Mouse (Mus musculus): ENCODE data around the gene Gm49403. TPM values are rescaled to one million over a fixed set of nuclear protein-coding genes. Genes with fewer than 3 reads are reported as not detected.

Gene Gm49403
- total and polyA plus RNA-seq, 2 experiments from 2014 or later, result not detected

- peak overlapping the region; percentile 98 for H3K4me3 ChIP-seq (ENCODE audit: low read length)
- H3K27me3 ChIP-seq (ENCODE audit: insufficient read depth, low read length), result no peaks in the 10 kb centered on the region
- WGBS, result 60% methylated on average over 9 of the region's 9 CpGs
- H3K4me1 ChIP-seq (ENCODE audit: insufficient read depth, low read length), result peaks cover 5% of the 10 kb centered on the region; the same call in 1 of the 2 replicates
- peak overlapping the region; percentile 79 for H3K27ac ChIP-seq
- no peak for DNase-seq (ENCODE audit: low spot score)
- no peaks in the 10 kb centered on the region for H3K9me3 ChIP-seq (ENCODE audit: low read length)
- H3K4me2 ChIP-seq (ENCODE audit: low read depth, low read length), result peak overlapping the region; percentile 91
- H3K9ac ChIP-seq (replicated peaks; ENCODE audit: low read length), result peak overlapping the region; percentile 95
- H3K36me3 ChIP-seq (ENCODE audit: insufficient read depth, low read length), result peaks cover 21% of the 10 kb centered on the region; the same call in 1 of the 2 replicates
- TF ChIP-seq CTCF (IDR thresholded peaks at IDR 0.05; ENCODE audit: low read depth), result no peak
- peak; percentile 28 for ATAC-seq
Observed at GRCm38 (mm10) chr19:8870838-8871237, 12.9 kb upstream of the Gm49403 start.

GRCm38 (mm10) chr19:8871267-8872186, 12.2 kb upstream of the Gm49403 start, which contains the start of gene Ubxn1:
Gene Ubxn1, plus strand, starts transcription at chr19:8871496.
- ATAC-seq, result peak; percentile 99
- H3K9ac ChIP-seq (replicated peaks; ENCODE audit: low read length), result peak within 1 kb of the TSS; percentile 95
- H3K4me3 ChIP-seq (ENCODE audit: low read length), result peak within 1 kb of the TSS; percentile 98
- H3K9me3 ChIP-seq (ENCODE audit: low read length), result no peaks in the 10 kb centered on the region
- no peak for TF ChIP-seq CTCF (IDR thresholded peaks at IDR 0.05; ENCODE audit: low read depth)
- peak; percentile 97 for DNase-seq (ENCODE audit: low spot score)
- H3K4me1 ChIP-seq (ENCODE audit: insufficient read depth, low read length), result peaks cover 5% of the 10 kb centered on the region; the same call in 1 of the 2 replicates
- peak within 1 kb of the TSS; percentile 86 for H3K27ac ChIP-seq
- 1% methylated on average over 58 of the region's 59 CpGs for WGBS
- peaks cover 21% of the 10 kb centered on the region; the same call in 1 of the 2 replicates for H3K36me3 ChIP-seq (ENCODE audit: insufficient read depth, low read length)
- H3K27me3 ChIP-seq (ENCODE audit: insufficient read depth, low read length), result no peaks in the 10 kb centered on the region
- H3K4me2 ChIP-seq (ENCODE audit: low read depth, low read length), result peak within 1 kb of the TSS; percentile 91

DNA sequence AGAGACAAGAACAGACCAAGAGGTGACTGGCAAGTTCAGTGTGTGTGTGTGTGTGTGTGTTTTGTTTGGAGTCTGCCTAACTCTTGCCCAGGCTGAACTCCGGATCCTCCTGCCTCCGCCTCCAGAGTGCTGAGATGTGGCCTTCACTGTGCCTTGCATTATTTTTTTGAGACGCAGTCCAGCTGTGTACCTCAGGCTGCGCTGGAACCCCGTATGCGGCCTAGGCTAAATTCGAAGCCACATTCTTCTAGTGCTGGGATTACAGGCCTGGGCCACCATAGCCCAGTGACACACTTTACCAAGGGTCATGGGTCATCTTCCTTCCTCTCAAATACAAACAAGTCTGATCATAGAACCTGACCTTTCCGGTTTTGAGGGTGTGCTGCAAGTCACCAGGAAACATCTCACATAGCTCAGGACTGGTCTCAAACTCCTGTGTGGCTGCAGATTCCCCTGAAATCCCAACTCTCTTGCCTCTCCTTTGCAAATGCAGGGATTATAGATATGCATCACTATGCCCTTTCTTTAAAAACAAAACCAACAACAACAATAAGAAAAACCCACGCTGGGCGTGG, 11.4 kb upstream of the Gm49403 start:
- H3K9ac ChIP-seq (replicated peaks; ENCODE audit: low read length), result peak overlapping the region; percentile 95; the same call in 1 of the 2 replicates
- peaks cover 5% of the 10 kb centered on the region; the same call in 1 of the 2 replicates for H3K4me1 ChIP-seq (ENCODE audit: insufficient read depth, low read length)
- H3K27ac ChIP-seq, result peak overlapping the region; percentile 86; the same call in 1 of the 2 replicates
- peak overlapping the region; percentile 98 for H3K4me3 ChIP-seq (ENCODE audit: low read length)
- 79% methylated on average over 10 of the region's 10 CpGs for WGBS
- H3K36me3 ChIP-seq (ENCODE audit: insufficient read depth, low read length), result peaks cover 21% of the 10 kb centered on the region; the same call in 1 of the 2 replicates
- H3K9me3 ChIP-seq (ENCODE audit: low read length), result no peaks in the 10 kb centered on the region
- no peak for DNase-seq (ENCODE audit: low spot score)
- ATAC-seq, result no peak
- H3K4me2 ChIP-seq (ENCODE audit: low read depth, low read length), result peak overlapping the region; percentile 91
- TF ChIP-seq CTCF (IDR thresholded peaks at IDR 0.05; ENCODE audit: low read depth), result no peak
- H3K27me3 ChIP-seq (ENCODE audit: insufficient read depth, low read length), result no peaks in the 10 kb centered on the region

DNA sequence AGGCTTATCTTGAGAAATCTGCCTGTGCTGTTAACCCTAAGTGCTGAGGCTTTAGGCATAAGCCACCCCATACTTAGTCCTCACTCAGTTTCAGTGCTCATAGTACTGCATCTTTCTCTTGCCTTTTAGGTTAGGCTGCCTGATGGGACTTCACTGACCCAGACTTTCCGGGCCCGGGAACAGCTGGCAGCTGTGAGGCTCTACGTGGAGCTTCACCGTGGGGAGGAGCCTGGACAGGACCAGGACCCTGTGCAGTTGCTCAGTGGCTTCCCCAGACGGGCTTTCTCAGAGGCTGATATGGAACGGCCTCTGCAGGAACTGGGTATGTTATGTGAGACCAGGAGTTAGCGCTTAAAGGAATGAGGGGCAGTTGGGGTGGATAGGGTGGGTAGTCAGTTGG, 8.7 kb upstream of the Gm49403 start:
- ATAC-seq, result no peak
- H3K9ac ChIP-seq (replicated peaks; ENCODE audit: low read length), result no peak overlapping the region
- WGBS, result 92% methylated on average over 7 of the region's 7 CpGs
- TF ChIP-seq CTCF (IDR thresholded peaks at IDR 0.05; ENCODE audit: low read depth), result no peak
- DNase-seq (ENCODE audit: low spot score), result no peak
- no peaks in the 10 kb centered on the region for H3K27me3 ChIP-seq (ENCODE audit: insufficient read depth, low read length)
- peaks cover 21% of the 10 kb centered on the region; the same call in 1 of the 2 replicates for H3K36me3 ChIP-seq (ENCODE audit: insufficient read depth, low read length)
- H3K9me3 ChIP-seq (ENCODE audit: low read length), result no peaks in the 10 kb centered on the region
- H3K4me1 ChIP-seq (ENCODE audit: insufficient read depth, low read length), result peaks cover 10% of the 10 kb centered on the region; the same call in 1 of the 2 replicates
- no peak overlapping the region for H3K4me3 ChIP-seq (ENCODE audit: low read length)
- H3K27ac ChIP-seq, result no peak overlapping the region
- H3K4me2 ChIP-seq (ENCODE audit: low read depth, low read length), result no peak overlapping the region

DNA sequence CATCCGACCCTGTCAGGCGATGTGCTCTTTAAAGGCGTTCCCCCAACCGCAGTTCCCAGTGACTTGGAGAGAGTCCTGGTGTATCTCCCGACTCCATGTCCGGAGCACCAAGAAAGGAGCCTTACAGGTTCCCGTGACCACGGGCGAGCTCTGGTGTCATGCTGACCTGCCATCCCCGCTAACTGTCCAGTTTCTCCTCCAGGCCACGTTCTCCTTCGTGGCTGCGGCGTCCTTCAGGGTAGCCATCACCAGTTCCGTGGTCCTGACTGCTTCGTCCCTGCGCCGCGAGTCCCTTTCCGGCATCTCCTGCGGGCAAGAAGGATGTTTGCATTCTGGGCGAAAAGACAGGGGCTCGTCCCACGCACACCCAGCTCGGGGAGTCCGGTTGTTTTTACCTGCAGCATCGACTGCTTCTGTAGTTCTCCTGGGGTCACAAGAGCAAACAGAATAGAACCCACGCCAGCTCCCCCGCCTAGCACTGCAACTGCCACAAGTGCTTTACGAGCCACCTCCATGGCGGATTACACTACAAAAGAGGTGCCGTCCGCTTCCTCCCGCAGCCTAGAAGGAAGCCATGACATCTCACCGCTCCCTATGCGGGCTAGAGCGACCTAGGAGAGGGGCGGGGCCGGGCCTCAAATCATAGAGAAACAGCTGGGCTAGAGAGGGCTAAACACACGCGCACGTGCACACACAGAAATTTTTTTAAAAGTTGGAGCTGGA, 3.3 kb upstream of the Gm49403 start, which contains the start of gene Uqcc3:
Gene Uqcc3 (minus strand): TSS at position 613 of the 723 bp plus-strand sequence.
- peaks cover 2% of the 10 kb centered on the region; the same call in 1 of the 2 replicates for H3K36me3 ChIP-seq (ENCODE audit: insufficient read depth, low read length)
- H3K9ac ChIP-seq (replicated peaks; ENCODE audit: low read length), result peak within 1 kb of the TSS; percentile 77
- peak; percentile 98 for ATAC-seq
- H3K27ac ChIP-seq, result peak within 1 kb of the TSS; percentile 83
- TF ChIP-seq CTCF (IDR thresholded peaks at IDR 0.05; ENCODE audit: low read depth), result no peak
- peak within 1 kb of the TSS; percentile 72 for H3K4me3 ChIP-seq (ENCODE audit: low read length)
- peak; percentile 94 for DNase-seq (ENCODE audit: low spot score)
- H3K4me2 ChIP-seq (ENCODE audit: low read depth, low read length), result peak within 1 kb of the TSS; percentile 87
- H3K9me3 ChIP-seq (ENCODE audit: low read length), result no peaks in the 10 kb centered on the region
- H3K27me3 ChIP-seq (ENCODE audit: insufficient read depth, low read length), result no peaks in the 10 kb centered on the region
- WGBS, result under 1% methylated on average over 42 of the region's 42 CpGs
- H3K4me1 ChIP-seq (ENCODE audit: insufficient read depth, low read length), result peaks cover 6% of the 10 kb centered on the region; the same call in 1 of the 2 replicates

- Histone ChIP-seq H3K27ac (no peak overlapping the region), H3K36me3 (ENCODE audit: insufficient read depth, low read length) (no peaks in the 10 kb centered on the region), H3K9ac (replicated peaks; ENCODE audit: low read length) (peak overlapping the region; percentile 77), H3K27me3 (ENCODE audit: insufficient read depth, low read length) (no peaks in the 10 kb centered on the region), H3K4me3 (ENCODE audit: low read length) (peak overlapping the region; percentile 72), H3K9me3 (ENCODE audit: low read length) (no peaks in the 10 kb centered on the region), H3K4me2 (ENCODE audit: low read depth, low read length) (peak overlapping the region; percentile 87), H3K4me1 (ENCODE audit: insufficient read depth, low read length) (peaks cover 6% of the 10 kb centered on the region; the same call in 1 of the 2 replicates)
- TF ChIP-seq CTCF (IDR thresholded peaks at IDR 0.05; ENCODE audit: low read depth), result no peak
- ATAC-seq, result no peak
- 13% methylated on average over 3 of the region's 3 CpGs for WGBS
- no peak for DNase-seq (ENCODE audit: low spot score)
Observed at GRCm38 (mm10) chr19:8881034-8881392, 2.7 kb upstream of the Gm49403 start.

All from hindbrain, postnatal 0 days (tissue).